Mouse (Mus musculus): ENCODE results near the gene Ncor2.

DNA sequence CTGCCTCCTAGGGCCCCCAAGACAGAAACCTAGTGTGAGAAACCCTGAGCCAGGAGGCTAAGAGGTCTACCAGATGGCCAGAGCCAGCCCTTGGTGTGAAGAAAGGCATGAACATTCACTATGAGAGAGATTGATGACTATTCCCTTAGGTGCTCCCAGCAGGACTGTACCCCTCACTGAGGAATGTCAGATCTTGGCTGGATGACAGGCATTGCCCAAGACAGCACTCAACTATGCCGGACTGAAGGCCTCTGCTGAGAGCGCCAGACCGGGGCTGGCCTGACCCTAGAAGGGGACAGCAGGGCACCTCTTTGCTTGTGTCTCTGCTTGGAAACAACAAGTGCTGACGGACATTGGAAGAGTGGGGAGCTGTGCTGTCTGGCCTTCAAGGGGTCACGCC, 159.9 kb downstream of the Ncor2 start:
- TF ChIP-seq CTCF (conservative IDR thresholded peaks at IDR 0.05; ENCODE audit: low read length) (no peak), POU5F1 (IDR thresholded peaks at IDR 0.05; ENCODE audit: borderline replicate concordance, low read length) (no peak), NANOG (IDR thresholded peaks at IDR 0.05; ENCODE audit: borderline replicate concordance, low read length) (no peak)
